14 mouse cellular contexts compared by ENCODE assay signal in genomic region chr10:125185387-125185786, GRCm38 (mm10).
"Had no signal": no experiment of that assay in that cellular context is flagged by ENCODE, and none has a peak within 500 bp of the region (broad histone marks: within the 10 kb centered on the region; RNA-seq: fewer than 3 reads in every experiment).

No protein-coding gene starts in this region.

- DNase-seq: gastrocnemius, adult 2 months; gastrocnemius, postnatal 10 days; gastrocnemius, postnatal 25 days; heart, adult 18-20 months; heart, postnatal 14 days; heart, postnatal 36 days; kidney, adult 11 months; kidney, adult 2 months; kidney, adult 9 months; kidney, postnatal 14 days; kidney, postnatal 36 days; layer of hippocampus, adult 9-11 months; layer of hippocampus, postnatal 36 days; left cerebral cortex, postnatal 4 days had no signal
